Mouse (Mus musculus): ENCODE data around the gene Hmbs. TPM values are rescaled to one million over a fixed set of nuclear protein-coding genes. Genes with fewer than 3 reads are reported as not detected.
"Not testable (repeated sequence)": the region's sequence is repeated elsewhere in the genome, so short reads cannot be mapped to it uniquely, and the experiment has no call there.

Hmbs gene
- polyA plus RNA-seq, 1 experiment from 2014 or later, result 1,466 TPM

- Histone ChIP-seq H3K27me3 (no peaks in the 10 kb centered on the region), H3K36me3 (replicated peaks) (peaks cover 81% of the 10 kb centered on the region), H3K4me1 (replicated peaks) (peaks cover 40% of the 10 kb centered on the region), H3K4me3 (replicated peaks) (peak within 1 kb of the TSS; percentile 81), H3K9ac (peak within 1 kb of the TSS; percentile 96), H3K27ac (replicated peaks) (peak within 1 kb of the TSS; percentile 100), H3K9me3 (replicated peaks) (no peaks in the 10 kb centered on the region), H3K4me2 (peak within 1 kb of the TSS; percentile 82)
- ATAC-seq (ENCODE audit: insufficient read depth), result peak; percentile 85
- WGBS (ENCODE audit: insufficient replicate concordance), result under 1% methylated on average over 91 of the region's 91 CpGs
These were observed 9.4 kb downstream of the Hmbs start, which contains the start of gene H2afx for GRCm38 (mm10) chr9:44334396-44335330. H2afx (plus strand) TSS chr9:44334694.

- H3K36me3 ChIP-seq (replicated peaks), result peaks cover 79% of the 10 kb centered on the region
- H3K9me3 ChIP-seq (replicated peaks), result no peaks in the 10 kb centered on the region
- no peaks in the 10 kb centered on the region for H3K27me3 ChIP-seq
- H3K9ac ChIP-seq, result peak overlapping the region; percentile 16
- peak overlapping the region; percentile 83 for H3K27ac ChIP-seq (replicated peaks)
- H3K4me2 ChIP-seq, result peak overlapping the region; percentile 60
- WGBS (ENCODE audit: insufficient replicate concordance), result 92% methylated on average over 13 of the region's 13 CpGs
- peak overlapping the region; percentile 48 for H3K4me3 ChIP-seq (replicated peaks)
- ATAC-seq (ENCODE audit: insufficient read depth), result no peak
- H3K4me1 ChIP-seq (replicated peaks), result peaks cover 32% of the 10 kb centered on the region
These were observed 10.9 kb downstream of the Hmbs start for GRCm38 (mm10) chr9:44332918-44333638.

- Histone ChIP-seq H3K9ac (no peak overlapping the region), H3K27me3 (no peaks in the 10 kb centered on the region), H3K4me2 (no peak overlapping the region), H3K4me3 (replicated peaks) (no peak overlapping the region), H3K9me3 (replicated peaks) (no peaks in the 10 kb centered on the region), H3K27ac (replicated peaks) (0 out of 2 replicates have a peak overlapping the region, but pooled peaks have one; percentile 26), H3K4me1 (replicated peaks) (peaks cover 37% of the 10 kb centered on the region), H3K36me3 (replicated peaks) (peaks cover 55% of the 10 kb centered on the region)
- 83% methylated on average over 6 of the region's 6 CpGs for WGBS (ENCODE audit: insufficient replicate concordance)
- ATAC-seq (ENCODE audit: insufficient read depth), result no peak
These were observed 13.3 kb downstream of the Hmbs start for GRCm38 (mm10) chr9:44330736-44331135.

GRCm38 (mm10) chr9:44327926-44328325 is 16.1 kb downstream of the Hmbs start:
- H3K9ac ChIP-seq, result peak overlapping the region; percentile 88; the same call in 1 of the 2 replicates
- H3K27ac ChIP-seq (replicated peaks), result peak overlapping the region; percentile 88
- whole genome bisulfite sequencing (ENCODE audit: insufficient replicate concordance), result 88% methylated on average over 5 of the region's 5 CpGs
- peak overlapping the region; percentile 81 for H3K4me3 ChIP-seq (replicated peaks)
- no peaks in the 10 kb centered on the region for H3K9me3 ChIP-seq (replicated peaks)
- no peak for ATAC-seq (ENCODE audit: insufficient read depth)
- H3K27me3 ChIP-seq, result no peaks in the 10 kb centered on the region
- peak overlapping the region; percentile 91 for H3K4me2 ChIP-seq
- H3K4me1 ChIP-seq (replicated peaks), result peaks cover 39% of the 10 kb centered on the region
- H3K36me3 ChIP-seq (replicated peaks), result peaks cover 44% of the 10 kb centered on the region

GRCm38 (mm10) chr9:44327064-44327711 is 16.8 kb downstream of the Hmbs start:
- peak overlapping the region; percentile 88 for H3K27ac ChIP-seq (replicated peaks)
- H3K4me1 ChIP-seq (replicated peaks), result peaks cover 42% of the 10 kb centered on the region
- peak overlapping the region; percentile 91 for H3K4me2 ChIP-seq
- H3K4me3 ChIP-seq (replicated peaks), result peak overlapping the region; percentile 81
- H3K27me3 ChIP-seq, result no peaks in the 10 kb centered on the region
- peaks cover 38% of the 10 kb centered on the region for H3K36me3 ChIP-seq (replicated peaks)
- WGBS (ENCODE audit: insufficient replicate concordance), result under 1% methylated on average over 22 of the region's 22 CpGs
- H3K9ac ChIP-seq, result peak overlapping the region; percentile 88
- no peaks in the 10 kb centered on the region for H3K9me3 ChIP-seq (replicated peaks)
- peak; percentile 40 for ATAC-seq (ENCODE audit: insufficient read depth)

GRCm38 (mm10) chr9:44326371-44327063 is 17.5 kb downstream of the Hmbs start:
- peaks cover 32% of the 10 kb centered on the region for H3K36me3 ChIP-seq (replicated peaks)
- H3K4me1 ChIP-seq (replicated peaks), result peaks cover 43% of the 10 kb centered on the region
- peak overlapping the region; percentile 91 for H3K4me2 ChIP-seq
- peak; percentile 86 for ATAC-seq (ENCODE audit: insufficient read depth)
- peak overlapping the region; percentile 88 for H3K27ac ChIP-seq (replicated peaks)
- under 1% methylated on average over 38 of the region's 38 CpGs for WGBS (ENCODE audit: insufficient replicate concordance)
- H3K9ac ChIP-seq, result peak overlapping the region; percentile 88
- H3K4me3 ChIP-seq (replicated peaks), result peak overlapping the region; percentile 81
- H3K27me3 ChIP-seq, result no peaks in the 10 kb centered on the region
- no peaks in the 10 kb centered on the region for H3K9me3 ChIP-seq (replicated peaks)

- Histone ChIP-seq H3K4me3 (replicated peaks) (peak within 1 kb of the TSS; percentile 81), H3K27me3 (no peaks in the 10 kb centered on the region), H3K4me2 (peak within 1 kb of the TSS; percentile 91), H3K9ac (peak within 1 kb of the TSS; percentile 88), H3K27ac (replicated peaks) (peak within 1 kb of the TSS; percentile 88), H3K36me3 (replicated peaks) (peaks cover 25% of the 10 kb centered on the region), H3K4me1 (replicated peaks) (peaks cover 49% of the 10 kb centered on the region), H3K9me3 (replicated peaks) (no peaks in the 10 kb centered on the region)
- no peak; the same call in 1 of the 2 replicates for ATAC-seq (ENCODE audit: insufficient read depth)
- 3% methylated on average over 12 of the region's 12 CpGs for WGBS (ENCODE audit: insufficient replicate concordance)
These were observed 18.2 kb downstream of the Hmbs start, which contains the start of gene Dpagt1 for GRCm38 (mm10) chr9:44325768-44326370. Dpagt1 (plus strand) TSS chr9:44326019.

GRCm38 (mm10) chr9:44325032-44325767 is 18.8 kb downstream of the Hmbs start:
- ATAC-seq (ENCODE audit: insufficient read depth); H3K27me3 ChIP-seq; H3K9me3 ChIP-seq (replicated peaks): not testable (repeated sequence)
- H3K4me1 ChIP-seq (replicated peaks), result peaks cover 55% of the 10 kb centered on the region
- 46% methylated on average over 7 of the region's 8 CpGs for WGBS (ENCODE audit: insufficient replicate concordance)
- peak overlapping the region; percentile 88; the same call in 1 of the 2 replicates for H3K9ac ChIP-seq
- peak overlapping the region; percentile 91 for H3K4me2 ChIP-seq
- peaks cover 19% of the 10 kb centered on the region for H3K36me3 ChIP-seq (replicated peaks)
- H3K27ac ChIP-seq (replicated peaks), result peak overlapping the region; percentile 88
- H3K4me3 ChIP-seq (replicated peaks), result peak overlapping the region; percentile 81; the same call in 1 of the 2 replicates

GRCm38 (mm10) chr9:44324147-44324546 is 19.9 kb downstream of the Hmbs start:
- 77% methylated on average over 6 of the region's 6 CpGs for WGBS (ENCODE audit: insufficient replicate concordance)
- no peak for ATAC-seq (ENCODE audit: insufficient read depth)
- Histone ChIP-seq H3K9ac (no peak overlapping the region), H3K36me3 (replicated peaks) (peaks cover 9% of the 10 kb centered on the region), H3K27me3 (no peaks in the 10 kb centered on the region), H3K4me1 (replicated peaks) (peaks cover 56% of the 10 kb centered on the region), H3K4me3 (replicated peaks) (no peak overlapping the region), H3K4me2 (no peak overlapping the region), H3K9me3 (replicated peaks) (no peaks in the 10 kb centered on the region), H3K27ac (replicated peaks) (no peak overlapping the region)

Data from liver, embryonic 15.5 days (tissue).